Mouse (Mus musculus): ENCODE results near the gene Gapt.
A peak's percentile ranks its signal among the peaks of the same experiment; 100 is the strongest.

The Gapt gene

GRCm38 (mm10) chr13:110351051-110351450 lies 5.9 kb downstream of the Gapt start:
- no peak for DNase-seq (ENCODE audit: extremely low spot score, low read depth, low spot score)

GRCm38 (mm10) chr13:110346707-110347106 lies 10.3 kb downstream of the Gapt start:
- DNase-seq (ENCODE audit: extremely low spot score, low read depth, low spot score) = peak; percentile 35

- no peak for DNase-seq (ENCODE audit: extremely low spot score, low read depth, low spot score)
Measured at GRCm38 (mm10) chr13:110342602-110343001, 14.4 kb downstream of the Gapt start.

- DNase-seq (ENCODE audit: extremely low spot score, low read depth, low spot score) = no peak
Measured at GRCm38 (mm10) chr13:110332958-110333597, 23.9 kb downstream of the Gapt start.

GRCm38 (mm10) chr13:110318746-110319145 lies 38.3 kb downstream of the Gapt start:
- DNase-seq (ENCODE audit: extremely low spot score, low read depth, low spot score) = no peak

DNA sequence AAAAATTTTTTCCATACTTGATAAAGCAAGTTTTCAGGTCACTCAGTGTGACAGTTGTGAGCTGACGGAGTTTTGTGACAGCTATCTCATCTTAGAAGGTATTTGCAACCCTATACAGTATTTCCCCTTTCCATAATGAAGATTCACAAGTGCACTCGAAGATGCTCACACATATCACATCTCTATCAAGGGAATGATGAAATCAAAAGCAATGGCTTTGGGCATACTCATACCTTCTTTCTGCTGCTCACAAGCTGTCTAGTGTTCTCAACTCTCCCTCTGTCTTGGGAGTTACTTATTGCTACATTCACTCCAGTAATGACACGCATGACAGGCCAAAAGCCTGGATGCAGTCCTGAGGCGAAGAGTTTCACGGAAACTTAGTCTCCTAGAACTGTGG lies 49.8 kb downstream of the Gapt start:
- DNase-seq (ENCODE audit: extremely low spot score, low read depth, low spot score) = no peak

Measured in hindlimb bud, embryonic 11.5 days (tissue).